Mouse (Mus musculus) urinary bladder, postnatal 4 days (tissue): ENCODE measurements at regions not wholly inside any gene's neighbourhood (a gene's known extent, or its start where the extent isn't known, plus 50 kb on each side); places are given as distances from the start of the nearest gene placed in this dataset.

Experiments used
- DNase-seq, 2 experiments: peaks; one replicate each; pipeline ENCODE4 v3.0.0; 2021 to 2022; ENCODE audit warnings: low spot score in 2 of 2

- DNase-seq, result no peak
These were observed 60.1 kb upstream of the Kcnj6 start for GRCm38 (mm10) chr16:95057596-95057995.

GRCm38 (mm10) chr16:95064423-95064822 lies 66.9 kb upstream of the Kcnj6 start:
- no peak for DNase-seq

- no peak for DNase-seq
These were observed 69.2 kb upstream of the Kcnj6 start for GRCm38 (mm10) chr16:95066687-95067086.

- no peak for DNase-seq
These were observed 95.1 kb upstream of the Kcnj6 start for GRCm38 (mm10) chr16:95092471-95093221.

- DNase-seq, result peak in 1 of 2 experiments; percentile 26
These were observed 96.3 kb upstream of the Kcnj6 start for GRCm38 (mm10) chr16:95093753-95094152.

GRCm38 (mm10) chr16:95100954-95101353 lies 103.5 kb upstream of the Kcnj6 start:
- no peak for DNase-seq

- DNase-seq, result no peak
These were observed 120.0 kb upstream of the Kcnj6 start for GRCm38 (mm10) chr16:95117531-95117930.

- DNase-seq, result no peak
These were observed 121.8 kb upstream of the Kcnj6 start for GRCm38 (mm10) chr16:95119293-95119692.

GRCm38 (mm10) chr16:95122048-95122447 lies 124.5 kb upstream of the Kcnj6 start:
- no peak for DNase-seq

- DNase-seq, result no peak
These were observed 129.7 kb upstream of the Kcnj15 start for GRCm38 (mm10) chr16:95127616-95128015.

- no peak for DNase-seq
These were observed 125.5 kb upstream of the Kcnj15 start for GRCm38 (mm10) chr16:95131815-95132214.

- DNase-seq, result no peak
These were observed 118.5 kb upstream of the Kcnj15 start for GRCm38 (mm10) chr16:95138809-95139208.

- no peak for DNase-seq
These were observed 115.6 kb upstream of the Kcnj15 start for GRCm38 (mm10) chr16:95141510-95142394.

GRCm38 (mm10) chr16:95150499-95150898 lies 106.9 kb upstream of the Kcnj15 start:
- DNase-seq, result no peak

GRCm38 (mm10) chr16:95151499-95151898 lies 105.9 kb upstream of the Kcnj15 start:
- DNase-seq, result no peak

GRCm38 (mm10) chr16:95151914-95152313 lies 105.4 kb upstream of the Kcnj15 start:
- DNase-seq, result no peak

GRCm38 (mm10) chr16:95152742-95153383 lies 104.5 kb upstream of the Kcnj15 start:
- no peak for DNase-seq

GRCm38 (mm10) chr16:95168349-95168748 lies 89.0 kb upstream of the Kcnj15 start:
- no peak for DNase-seq

- DNase-seq, result no peak
These were observed 88.0 kb upstream of the Kcnj15 start for GRCm38 (mm10) chr16:95169346-95169745.

- no peak for DNase-seq
These were observed 76.8 kb upstream of the Kcnj15 start for GRCm38 (mm10) chr16:95180562-95180961.

- DNase-seq, result no peak
These were observed 72.0 kb upstream of the Kcnj15 start for GRCm38 (mm10) chr16:95185341-95185740.

- no peak for DNase-seq
These were observed 68.2 kb upstream of the Kcnj15 start for GRCm38 (mm10) chr16:95189114-95189513.
